Mouse (Mus musculus): Measurements from ENCODE around the gene Ctps2. TPM values are rescaled to one million over a fixed set of nuclear protein-coding genes. Genes with fewer than 3 reads are reported as not detected.

Ctps2 gene
- total and polyA plus RNA-seq, 3 experiments = 31.0 to 31.8 TPM; not detected in 1

GRCm38 (mm10) chrX:162991396-162991795, 90.4 kb downstream of the Ctps2 start:
- TF ChIP-seq TCF12 (IDR thresholded peaks at IDR 0.05; ENCODE audit: low read depth, low read length) (no peak), UBTF (IDR thresholded peaks at IDR 0.05; ENCODE audit: borderline replicate concordance, insufficient read depth, low read depth, low read length) (no peak), ZC3H11A (IDR thresholded peaks at IDR 0.05; ENCODE audit: low read depth, low read length) (no peak), E2F4 (IDR thresholded peaks at IDR 0.05; ENCODE audit: borderline replicate concordance, low read depth, low read length) (no peak), NELFE (IDR thresholded peaks at IDR 0.05; ENCODE audit: low read depth, low read length) (no peak), POLR2A (IDR thresholded peaks at IDR 0.05; ENCODE audit: control insufficient read depth in 1 of 2, insufficient read depth in 1 of 2, low read depth in 1 of 2, low read length in 2 of 2, poor library complexity in 1 of 2) (no peak), NRF1 (IDR thresholded peaks at IDR 0.05; ENCODE audit: insufficient read depth, low read depth, low read length, poor library complexity, severe bottlenecking) (no peak), MEF2A (IDR thresholded peaks at IDR 0.05; ENCODE audit: extremely low read depth, insufficient replicate concordance, low read depth, low read length, poor library complexity, severe bottlenecking) (no peak), HCFC1 (IDR thresholded peaks at IDR 0.05; ENCODE audit: low read depth, low read length) (no peak), ETS1 (IDR thresholded peaks at IDR 0.05; ENCODE audit: low read depth, low read length) (no peak), MYB (IDR thresholded peaks at IDR 0.05; ENCODE audit: low read depth, low read length) (no peak), USF1 (IDR thresholded peaks at IDR 0.05; ENCODE audit: low read depth, low read length) (no peak), CHD2 (IDR thresholded peaks at IDR 0.05; ENCODE audit: low read length) (no peak), TBP (IDR thresholded peaks at IDR 0.05; ENCODE audit: low read depth, low read length) (no peak), ZNF384 (IDR thresholded peaks at IDR 0.05; ENCODE audit: low read depth, low read length) (no peak), ELF1 (IDR thresholded peaks at IDR 0.05; ENCODE audit: low read depth, low read length) (no peak)
- no peaks in the 10 kb centered on the region for H3K79me2 ChIP-seq (ENCODE audit: control insufficient read depth, insufficient read depth, low read length, poor library complexity)
- no peak overlapping the region for H3K4me3 ChIP-seq (ENCODE audit: control insufficient read depth in 1 of 2, insufficient read depth in 1 of 2, low read depth in 2 of 2, low read length in 2 of 2)
- H3K9me3 ChIP-seq (replicated peaks; ENCODE audit: insufficient read depth, low read length) = no peaks in the 10 kb centered on the region
- no peak for DNase-seq (ENCODE audit: low read depth, low spot score)
- H3K36me3 ChIP-seq (ENCODE audit: control insufficient read depth in 1 of 2, insufficient read depth in 2 of 2, low read length in 2 of 2) = no peaks in the 10 kb centered on the region; a peak in 1 of 4 replicates
- H3K27ac ChIP-seq (ENCODE audit: control insufficient read depth, low read depth, low read length) = no peak overlapping the region
- no peaks in the 10 kb centered on the region for H3K4me1 ChIP-seq (ENCODE audit: control insufficient read depth in 1 of 2, insufficient read depth in 2 of 2, low read length in 2 of 2)
- H3K27me3 ChIP-seq (ENCODE audit: control insufficient read depth in 1 of 2, insufficient read depth in 2 of 2, low read length in 2 of 2) = no peaks in the 10 kb centered on the region
- H3K9ac ChIP-seq (ENCODE audit: control insufficient read depth, low read depth, low read length, poor library complexity, severe bottlenecking) = no peak overlapping the region

DNA sequence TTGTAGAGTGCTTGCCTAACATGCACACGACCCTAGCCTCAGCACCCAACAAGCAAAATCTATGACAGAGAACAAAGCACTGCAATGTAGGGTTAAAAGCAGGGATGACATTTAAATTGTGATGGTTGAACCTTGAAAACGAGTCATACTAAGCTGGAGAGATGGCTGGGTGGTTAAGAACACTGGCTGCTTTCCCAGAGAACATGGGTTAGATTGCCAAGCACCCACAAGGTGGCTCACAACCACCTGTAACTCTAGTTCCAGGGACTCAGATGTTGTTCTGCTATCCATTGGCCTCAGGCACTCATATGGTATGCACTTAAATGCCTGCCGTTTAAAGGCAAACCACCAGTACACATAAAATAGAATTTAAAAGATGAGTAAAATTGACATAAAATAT, 91.1 kb downstream of the Ctps2 start:
- Histone ChIP-seq H3K79me2 (ENCODE audit: control insufficient read depth, insufficient read depth, low read length, poor library complexity) (no peaks in the 10 kb centered on the region), H3K4me3 (ENCODE audit: control insufficient read depth in 1 of 2, insufficient read depth in 1 of 2, low read depth in 2 of 2, low read length in 2 of 2) (no peak overlapping the region), H3K9me3 (replicated peaks; ENCODE audit: insufficient read depth, low read length) (no peaks in the 10 kb centered on the region), H3K9ac (ENCODE audit: control insufficient read depth, low read depth, low read length, poor library complexity, severe bottlenecking) (no peak overlapping the region), H3K4me1 (ENCODE audit: control insufficient read depth in 1 of 2, insufficient read depth in 2 of 2, low read length in 2 of 2) (no peaks in the 10 kb centered on the region), H3K36me3 (ENCODE audit: control insufficient read depth in 1 of 2, insufficient read depth in 2 of 2, low read length in 2 of 2) (no peaks in the 10 kb centered on the region; a peak in 1 of 4 replicates), H3K27ac (ENCODE audit: control insufficient read depth, low read depth, low read length) (no peak overlapping the region), H3K27me3 (ENCODE audit: control insufficient read depth in 1 of 2, insufficient read depth in 2 of 2, low read length in 2 of 2) (no peaks in the 10 kb centered on the region)
- no peak for DNase-seq (ENCODE audit: low read depth, low spot score)
- TF ChIP-seq NELFE (IDR thresholded peaks at IDR 0.05; ENCODE audit: low read depth, low read length) = no peak
- no peak for TF ChIP-seq POLR2A (IDR thresholded peaks at IDR 0.05; ENCODE audit: control insufficient read depth in 1 of 2, insufficient read depth in 1 of 2, low read depth in 1 of 2, low read length in 2 of 2, poor library complexity in 1 of 2)
- no peak for TF ChIP-seq ETS1 (IDR thresholded peaks at IDR 0.05; ENCODE audit: low read depth, low read length)
- no peak for TF ChIP-seq GABPA (IDR thresholded peaks at IDR 0.05; ENCODE audit: low read depth, low read length)
- TF ChIP-seq MAZ (IDR thresholded peaks at IDR 0.05; ENCODE audit: low read depth, low read length) = no peak
- TF ChIP-seq ZC3H11A (IDR thresholded peaks at IDR 0.05; ENCODE audit: low read depth, low read length) = no peak
- no peak for TF ChIP-seq MXI1 (IDR thresholded peaks at IDR 0.05; ENCODE audit: low read depth, low read length)
- no peak for TF ChIP-seq POLR2AphosphoS2 (IDR thresholded peaks at IDR 0.05; ENCODE audit: low read length)
- no peak for TF ChIP-seq CHD2 (IDR thresholded peaks at IDR 0.05; ENCODE audit: low read length)
- no peak for TF ChIP-seq NRF1 (IDR thresholded peaks at IDR 0.05; ENCODE audit: insufficient read depth, low read depth, low read length, poor library complexity, severe bottlenecking)
- TF ChIP-seq TCF12 (IDR thresholded peaks at IDR 0.05; ENCODE audit: low read depth, low read length) = no peak
- no peak for TF ChIP-seq E2F4 (IDR thresholded peaks at IDR 0.05; ENCODE audit: borderline replicate concordance, low read depth, low read length)
- TF ChIP-seq USF2 (IDR thresholded peaks at IDR 0.05; ENCODE audit: borderline replicate concordance in 1 of 2, insufficient read depth in 1 of 2, low read depth in 1 of 2, low read length in 2 of 2) = no peak
- no peak for TF ChIP-seq EP300 (IDR thresholded peaks at IDR 0.05; ENCODE audit: low read depth in 1 of 2, low read length in 2 of 2)
- no peak for TF ChIP-seq USF1 (IDR thresholded peaks at IDR 0.05; ENCODE audit: low read depth, low read length)
- TF ChIP-seq RAD21 (IDR thresholded peaks at IDR 0.05; ENCODE audit: low read depth, low read length) = no peak
- no peak for TF ChIP-seq MYC (IDR thresholded peaks at IDR 0.05; ENCODE audit: low read depth, low read length)
- TF ChIP-seq RCOR1 (IDR thresholded peaks at IDR 0.05; ENCODE audit: low read depth, low read length) = no peak
- TF ChIP-seq POLR2AphosphoS5 (IDR thresholded peaks at IDR 0.05; ENCODE audit: borderline replicate concordance, low read depth, low read length) = no peak
